Mouse (Mus musculus): ENCODE results near the gene Arid3c. TPM values are rescaled to one million over a fixed set of nuclear protein-coding genes. Genes with fewer than 3 reads are reported as not detected.
"Not testable (repeated sequence)": the region's sequence is repeated elsewhere in the genome, so short reads cannot be mapped to it uniquely, and the experiment has no call there.

Arid3c gene
- total RNA-seq, 2 experiments from 2014 or later: not detected

GRCm38 (mm10) chr4:41684931-41685453, 46.0 kb downstream of the Arid3c start:
- intact Hi-C loops (cut with DNase I); DNase-seq (ENCODE audit: low spot score): not testable (repeated sequence)

GRCm38 (mm10) chr4:41684131-41684930, 46.6 kb downstream of the Arid3c start:
- DNase-seq (ENCODE audit: low spot score); intact Hi-C loops (cut with DNase I): not testable (repeated sequence)

GRCm38 (mm10) chr4:41683303-41683702, 47.6 kb downstream of the Arid3c start:
- DNase-seq (ENCODE audit: low spot score); intact Hi-C loops (cut with DNase I): not testable (repeated sequence)

- intact Hi-C loops (cut with DNase I): no loop called here
- DNase-seq (ENCODE audit: low spot score): no peak
Measured at GRCm38 (mm10) chr4:41682789-41683188, 48.2 kb downstream of the Arid3c start.

DNA sequence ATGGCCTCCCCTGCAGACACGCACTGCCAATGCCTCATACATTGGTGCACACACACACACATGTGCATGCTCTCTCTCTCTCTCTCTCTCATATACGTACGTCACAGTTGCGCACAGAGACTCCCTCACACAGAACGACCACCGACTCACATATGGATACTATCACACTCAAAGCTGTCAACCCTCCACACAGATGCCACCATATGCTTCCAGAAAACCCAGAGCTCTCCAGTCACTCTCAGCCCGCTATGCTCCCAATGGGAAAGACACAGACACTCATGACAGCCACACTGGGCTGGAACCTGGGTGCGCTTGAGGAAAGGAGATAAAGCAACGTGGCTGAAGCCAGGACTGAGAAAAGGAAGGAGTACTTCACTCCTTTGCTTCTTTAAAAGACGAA, 49.0 kb downstream of the Arid3c start:
- DNase-seq (ENCODE audit: low spot score): no peak
- intact Hi-C loops (cut with DNase I): no loop called here

- intact Hi-C loops (cut with DNase I): no loop called here
- DNase-seq (ENCODE audit: low spot score): no peak
Measured at GRCm38 (mm10) chr4:41681176-41681575, 49.8 kb downstream of the Arid3c start.

DNA sequence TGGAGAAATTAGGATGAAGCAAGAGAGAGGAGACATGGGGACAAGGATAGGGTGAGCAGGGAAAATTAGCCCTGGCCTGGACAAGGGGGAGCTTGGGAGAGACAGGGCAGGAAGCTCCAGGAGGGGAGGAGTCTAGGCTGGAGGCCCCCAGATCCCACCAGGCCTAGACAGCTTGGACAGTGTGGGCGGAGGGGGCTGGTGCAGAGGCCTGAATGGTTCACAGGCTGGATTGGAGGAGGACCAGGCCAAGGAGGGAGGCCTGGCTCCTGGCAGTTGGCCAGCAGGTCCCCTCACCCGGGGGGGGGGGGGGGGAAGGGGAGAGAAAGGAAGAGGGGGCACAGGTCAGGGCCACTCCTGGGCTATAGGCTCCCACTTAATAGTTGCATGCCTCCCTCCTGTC, 51.7 kb downstream of the Arid3c start:
- intact Hi-C loops (cut with DNase I): no loop called here
- no peak for DNase-seq (ENCODE audit: low spot score)

GRCm38 (mm10) chr4:41678863-41679262, 52.1 kb downstream of the Arid3c start:
- intact Hi-C loops (cut with DNase I): no loop called here
- DNase-seq (ENCODE audit: low spot score): no peak

DNA sequence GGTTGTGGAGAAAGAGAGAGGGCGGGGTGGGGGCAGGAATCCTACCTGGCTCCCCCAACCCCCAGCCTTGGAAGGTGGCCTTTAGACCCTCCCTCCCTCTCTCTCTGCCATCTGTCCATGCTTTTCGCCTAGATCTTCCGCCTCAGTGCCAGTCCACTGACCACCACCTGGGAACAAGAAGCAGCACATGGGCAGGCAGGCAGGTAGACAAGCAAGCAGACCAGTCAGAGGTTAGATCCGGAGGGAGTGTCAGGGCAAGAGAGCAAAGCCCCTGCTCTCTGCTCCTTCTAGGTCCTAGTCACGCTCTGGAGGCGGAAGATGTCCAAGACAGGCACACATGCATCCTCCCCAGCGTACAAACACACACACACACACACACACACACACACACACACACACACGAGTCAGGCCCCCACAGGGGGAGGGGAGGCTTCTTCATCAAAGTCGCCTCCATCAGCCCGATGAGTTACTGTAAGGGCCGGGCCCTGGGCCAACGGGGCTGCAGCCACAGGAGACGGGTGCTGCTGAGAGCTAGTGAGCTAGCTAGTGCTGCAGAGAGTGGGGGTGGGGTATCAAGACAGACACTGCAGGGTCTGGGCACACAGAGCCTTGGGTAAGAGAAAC, 53.8 kb downstream of the Arid3c start:
- intact Hi-C loops (cut with DNase I): no loop called here
- no peak for DNase-seq (ENCODE audit: low spot score)

- intact Hi-C loops (cut with DNase I): no loop called here
- no peak for DNase-seq (ENCODE audit: low spot score)
Measured at GRCm38 (mm10) chr4:41676248-41677005, 54.5 kb downstream of the Arid3c start.

Other genes with a start within 250 kb of the Arid3c start
- 10 to 100 TPM; 10.2 to 10.4 TPM for gene AI464131, start 228.1 kb downstream of the Arid3c start, total RNA-seq (2021)
- gene 1110017D15Rik, start 213.8 kb downstream of the Arid3c start, total RNA-seq (2021): not detected
- 10 to 100 TPM; 12.5 to 14.3 TPM for gene Fam219a, start 161.6 kb downstream of the Arid3c start, total RNA-seq (2021)
- gene Dnaic1, start 161.4 kb downstream of the Arid3c start, total RNA-seq (2021): 1 to 10 TPM; 1.8 to 2.7 TPM
- 1 to 10 TPM; 8.0 to 8.8 TPM for gene Enho, start 90.8 kb downstream of the Arid3c start, total RNA-seq (2021)
- gene Cntfr, start 34.1 kb downstream of the Arid3c start, total RNA-seq (2021): 1 to 10 TPM; 4.2 to 5.1 TPM
- gene Il11ra1, start 31.2 kb downstream of the Arid3c start, total RNA-seq (2021): 10 to 100 TPM; 74.2 to 87.4 TPM
- gene Rpp25l, start 17.6 kb downstream of the Arid3c start, total RNA-seq (2021): 10 to 100 TPM; 30.5 to 32.0 TPM
- gene Dctn3, start 8.0 kb downstream of the Arid3c start, total RNA-seq (2021): 10 to 100 TPM; 74.8 to 79.9 TPM
- 10 to 100 TPM; 52.1 to 52.9 TPM for gene Galt, start 24.1 kb upstream of the Arid3c start, total RNA-seq (2021)
- 10 to 100 TPM; 18.0 to 19.6 TPM for gene Sigmar1, start 25.0 kb upstream of the Arid3c start, total RNA-seq (2021)
- gene Ccl27a, start 43.1 kb upstream of the Arid3c start, total RNA-seq (2021): 10 to 100 TPM; 11.6 to 17.2 TPM
- not detected for gene Gm21541, start 172.5 kb upstream of the Arid3c start, total RNA-seq (2021)
- gene Gm20878, start 210.4 kb upstream of the Arid3c start, total RNA-seq (2021): under 1 TPM; 0.39 to 0.53 TPM
- gene Fam205a4, start 234.9 kb upstream of the Arid3c start, total RNA-seq (2021): not detected